ENCODE assay signal across 24 mouse cellular contexts in the genomic region with DNA sequence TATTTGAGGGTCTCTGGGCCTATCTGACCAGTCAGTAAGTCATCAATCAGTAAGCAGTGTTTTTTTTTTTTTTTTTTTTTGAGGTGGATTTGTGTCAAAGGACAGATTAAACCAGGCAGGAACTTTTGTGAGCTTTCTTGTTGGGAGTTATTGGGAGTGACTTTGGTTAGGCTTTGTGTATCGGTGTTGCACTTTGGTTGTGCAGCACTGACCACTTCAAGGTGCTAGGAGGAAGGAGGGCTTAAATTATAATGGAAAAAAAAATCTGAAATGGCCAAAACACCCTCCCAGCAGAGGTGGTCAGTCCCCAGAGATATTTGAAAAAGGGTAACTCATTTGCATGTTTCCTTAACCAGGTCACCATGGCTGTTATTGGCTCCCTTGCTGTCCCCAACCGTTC. TPM values are rescaled to one million over a fixed set of nuclear protein-coding genes. Genes with fewer than 3 reads are reported as not detected.
DNase-seq lines count a peak whose midpoint lies in the region; ATAC-seq and TF ChIP-seq lines count a peak whose summit lies in the region.
"Had no signal": no experiment of that assay in that cellular context is flagged by ENCODE, and none has a peak within 500 bp of the region (broad histone marks: within the 10 kb centered on the region; RNA-seq: fewer than 3 reads in every experiment).

No protein-coding gene starts in this region.

- H3K9ac ChIP-seq in liver, embryonic 12.5 days: no peak overlapping the region
- H3K9ac ChIP-seq in liver, postnatal 0 days (replicated peaks): no peak overlapping the region
- no peak overlapping the region for H3K9ac ChIP-seq in midbrain, embryonic 11.5 days (ENCODE audit: low read length)
- no peak overlapping the region for H3K9ac ChIP-seq in CH12.LX (ENCODE audit: insufficient read depth, low read depth)
- H3K9ac ChIP-seq: embryonic facial prominence, embryonic 13.5 days; embryonic facial prominence, embryonic 15.5 days; forebrain, embryonic 12.5 days had no signal

- H3K36me3 ChIP-seq in liver, embryonic 12.5 days: peaks cover 56% of the 10 kb centered on the region
- H3K36me3 ChIP-seq in liver, postnatal 0 days (replicated peaks; ENCODE audit: insufficient read depth, low read length): peaks cover 21% of the 10 kb centered on the region
- H3K36me3 ChIP-seq in midbrain, embryonic 11.5 days (ENCODE audit: control insufficient read depth, insufficient read depth, low read length): no peaks in the 10 kb centered on the region; the same call in none of the 2 replicates
- peaks cover 44% of the 10 kb centered on the region for H3K36me3 ChIP-seq in midbrain, embryonic 10.5 days
- peaks cover 33 to 88% of the 10 kb centered on the region in 2 experiments for H3K36me3 ChIP-seq in CH12.LX (replicated peaks in 1 of 2; ENCODE audit: control insufficient read depth in 1 of 2, insufficient read depth in 1 of 2, low read length in 1 of 2)

- no peaks in the 10 kb centered on the region for H3K27me3 ChIP-seq in liver, embryonic 12.5 days (replicated peaks)
- no peaks in the 10 kb centered on the region for H3K27me3 ChIP-seq in liver, postnatal 0 days (ENCODE audit: insufficient read depth, low read length)
- H3K27me3 ChIP-seq in midbrain, embryonic 11.5 days (ENCODE audit: control insufficient read depth, insufficient read depth, low read length): no peaks in the 10 kb centered on the region
- no peaks in the 10 kb centered on the region for H3K27me3 ChIP-seq in midbrain, embryonic 10.5 days (ENCODE audit: low read depth, poor library complexity, severe bottlenecking)
- H3K27me3 ChIP-seq in CH12.LX (replicated peaks): no peaks in the 10 kb centered on the region
- H3K27me3 ChIP-seq: embryonic facial prominence, embryonic 13.5 days; embryonic facial prominence, embryonic 15.5 days; forebrain, embryonic 12.5 days had no signal

- no peak for TF ChIP-seq CTCF in liver, postnatal 0 days (IDR thresholded peaks at IDR 0.05; ENCODE audit: low read depth)
- no peak for TF ChIP-seq CTCF in CH12.LX (conservative IDR thresholded peaks at IDR 0.05 in 1 of 2, IDR thresholded peaks at IDR 0.05 in 1 of 2; ENCODE audit: low read depth in 2 of 2, low read length in 2 of 2)

- H3K9me3 ChIP-seq in liver, embryonic 12.5 days (replicated peaks): no peaks in the 10 kb centered on the region
- no peaks in the 10 kb centered on the region for H3K9me3 ChIP-seq in liver, postnatal 0 days (ENCODE audit: low read length)
- H3K9me3 ChIP-seq in midbrain, embryonic 11.5 days (ENCODE audit: control insufficient read depth, low read length): no peaks in the 10 kb centered on the region
- no peaks in the 10 kb centered on the region for H3K9me3 ChIP-seq in midbrain, embryonic 10.5 days (replicated peaks)
- no peaks in the 10 kb centered on the region for H3K9me3 ChIP-seq in CH12.LX (replicated peaks; ENCODE audit: low read length)
- H3K9me3 ChIP-seq: embryonic facial prominence, embryonic 13.5 days; embryonic facial prominence, embryonic 15.5 days; forebrain, embryonic 10.5 days; forebrain, embryonic 12.5 days had no signal

- peaks cover 88% of the 10 kb centered on the region for H3K4me1 ChIP-seq in liver, embryonic 12.5 days
- peaks cover 52% of the 10 kb centered on the region for H3K4me1 ChIP-seq in liver, postnatal 0 days (ENCODE audit: insufficient read depth)
- peaks cover 5% of the 10 kb centered on the region for H3K4me1 ChIP-seq in midbrain, embryonic 11.5 days (ENCODE audit: control insufficient read depth, insufficient read depth, low read length)
- peaks cover 50% of the 10 kb centered on the region for H3K4me1 ChIP-seq in midbrain, embryonic 10.5 days
- H3K4me1 ChIP-seq in CH12.LX (ENCODE audit: control insufficient read depth in 1 of 2, insufficient read depth in 2 of 2): peaks cover 66 to 87% of the 10 kb centered on the region in 2 experiments

- peak overlapping the region; percentile 20; the same call in 1 of the 2 replicates for H3K27ac ChIP-seq in liver, embryonic 12.5 days
- no peak overlapping the region for H3K27ac ChIP-seq in liver, postnatal 0 days (ENCODE audit: low read depth)
- no peak overlapping the region for H3K27ac ChIP-seq in midbrain, embryonic 11.5 days (ENCODE audit: low read depth, low read length)
- no peak overlapping the region for H3K27ac ChIP-seq in midbrain, embryonic 10.5 days (replicated peaks)
- peak overlapping the region; percentile 55; the same call in 1 of the 2 replicates for H3K27ac ChIP-seq in CH12.LX (ENCODE audit: insufficient read depth, low read depth)
- H3K27ac ChIP-seq: embryonic facial prominence, embryonic 13.5 days; forebrain, embryonic 10.5 days; forebrain, embryonic 12.5 days had no signal

- no peak for TF ChIP-seq RAD21 in CH12.LX (IDR thresholded peaks at IDR 0.05; ENCODE audit: low read depth, low read length)

- H3K4me3 ChIP-seq in liver, embryonic 12.5 days: no peak overlapping the region
- H3K4me3 ChIP-seq in liver, postnatal 0 days (ENCODE audit: low read depth, low read length): no peak overlapping the region
- no peak overlapping the region for H3K4me3 ChIP-seq in midbrain, embryonic 11.5 days (ENCODE audit: low read depth, low read length)
- H3K4me3 ChIP-seq in midbrain, embryonic 10.5 days: no peak overlapping the region
- no peak overlapping the region for H3K4me3 ChIP-seq in CH12.LX (replicated peaks in 1 of 3; ENCODE audit: low read depth in 2 of 3, low read length in 2 of 3, poor library complexity in 1 of 3)
- H3K4me3 ChIP-seq: embryonic facial prominence, embryonic 13.5 days; embryonic facial prominence, embryonic 15.5 days; erythroblast, embryonic 14.5 days; forebrain, embryonic 10.5 days; forebrain, embryonic 12.5 days had no signal

- in situ Hi-C loops in CH12.LX (cut with MboI; ENCODE audit: low pct_ligation_motif_present, low pct_unique_long_range_greater_than_20kb, low sequenced_read_pairs): no loop called here

- dilution Hi-C loops in CH12.LX (cut with MboI; ENCODE audit: extremely low pct_ligation_motif_present, extremely low pct_unique_long_range_greater_than_20kb, low sequenced_read_pairs): no loop called here

- DNase-seq in liver, postnatal 0 days: no peak
- peak; percentile 68 for DNase-seq in midbrain, embryonic 11.5 days (ENCODE audit: low spot score, missing footprints)
- no peak for DNase-seq in midbrain, embryonic 10.5 days (ENCODE audit: low spot score)
- DNase-seq in CH12.LX (ENCODE audit: extremely low read depth): no peak
- DNase-seq: adrenal gland, adult 2 months; adrenal gland, postnatal 10 days; adrenal gland, postnatal 25 days; B cell, adult 2 months; cerebellum, adult 11 months; cerebellum, adult 18-20 months; cerebellum, adult 8-10 months; cerebellum, adult 9-11 months; cerebellum, postnatal 14 days; cerebellum, postnatal 36 days; embryo, embryonic 11 days had no signal

- H3K4me2 ChIP-seq in liver, embryonic 12.5 days: no peak overlapping the region
- H3K4me2 ChIP-seq in liver, postnatal 0 days (ENCODE audit: low read depth, low read length): no peak overlapping the region
- no peak overlapping the region for H3K4me2 ChIP-seq in midbrain, embryonic 11.5 days
- peak overlapping the region; percentile 6; the same call in 1 of the 2 replicates for H3K4me2 ChIP-seq in CH12.LX (ENCODE audit: insufficient read depth, low read depth, poor library complexity, severe bottlenecking)
- H3K4me2 ChIP-seq: embryonic facial prominence, embryonic 13.5 days; embryonic facial prominence, embryonic 15.5 days; forebrain, embryonic 12.5 days had no signal

- TF ChIP-seq POLR2A in CH12.LX (IDR thresholded peaks at IDR 0.05; ENCODE audit: low read depth, low read length): no peak

- ATAC-seq in liver, embryonic 12.5 days: no peak
- no peak for ATAC-seq in liver, postnatal 0 days
- ATAC-seq in midbrain, embryonic 11.5 days (ENCODE audit: low FRiP score): no peak
- ATAC-seq: CD4-positive, CD25-positive, alpha-beta regulatory T cell, adult 4 months; forebrain, embryonic 14.5 days; forebrain, embryonic 16.5 days had no signal

- TF ChIP-seq EP300 in liver, postnatal 0 days (IDR thresholded peaks at IDR 0.05; ENCODE audit: low read depth): no peak
- TF ChIP-seq EP300 in CH12.LX (IDR thresholded peaks at IDR 0.05; ENCODE audit: low read length): peak; percentile 53; the same call in 1 of the 2 replicates

- H3K79me2 ChIP-seq in CH12.LX (replicated peaks; ENCODE audit: control insufficient read depth, extremely low read depth, insufficient read depth, poor library complexity, severe bottlenecking): peaks cover 68% of the 10 kb centered on the region

- WGBS in liver, embryonic 12.5 days (ENCODE audit: insufficient replicate concordance): 90% methylated on average over 2 of the region's 2 CpGs
- 88% methylated on average over 2 of the region's 2 CpGs for WGBS in liver, postnatal 0 days (ENCODE audit: insufficient replicate concordance)
- whole genome bisulfite sequencing in midbrain, embryonic 11.5 days: 98% methylated on average over 2 of the region's 2 CpGs
- WGBS in midbrain, embryonic 10.5 days: 93% methylated on average over 2 of the region's 2 CpGs

TF ChIP-seq in CH12.LX, 34 proteins besides CTCF, POLR2A, EP300 and RAD21:
- peak; percentile 82 for TF ChIP-seq ZNF384 (IDR thresholded peaks at IDR 0.05; ENCODE audit: low read depth, low read length)
- 0 out of 2 replicates have a peak, but pooled peaks have one; percentile 26 for TF ChIP-seq TCF12 (IDR thresholded peaks at IDR 0.05; ENCODE audit: low read depth, low read length)
- TF ChIP-seq KAT2A (IDR thresholded peaks at IDR 0.05; ENCODE audit: insufficient replicate concordance, low read length): 0 out of 2 replicates have a peak, but pooled peaks have one; percentile 34
- TF ChIP-seq HCFC1 (IDR thresholded peaks at IDR 0.05; ENCODE audit: low read depth, low read length): no peak
- no peak for TF ChIP-seq ZC3H11A (IDR thresholded peaks at IDR 0.05; ENCODE audit: low read depth, low read length)

RNA-seq across cellular contexts. Expression of a gene that starts 11.0 kb away (rescaled TPM):
- polyA plus RNA-seq in liver, embryonic 12.5 days (2016; fragmentation: Nextera tagmentation; extraction: Ambion mirVana): 26.4 and 29.6 TPM in 2 replicates
- 9.1 and 10.1 TPM in 2 replicates for polyA plus RNA-seq in liver, postnatal 0 days (2015; fragmentation: Nextera tagmentation; extraction: Ambion mirVana)
- 40.2 and 42.7 TPM in 2 replicates for polyA plus RNA-seq in midbrain, embryonic 11.5 days (2014; fragmentation: Nextera tagmentation; extraction: Ambion mirVana)
- 45.0 and 46.3 TPM in 2 replicates for polyA plus RNA-seq in midbrain, embryonic 10.5 days (2016; fragmentation: Nextera tagmentation; extraction: Ambion mirVana)
- total RNA-seq in CH12.LX (2012; rRNA removed): 60.5 and 64.5 TPM in 2 replicates
- total RNA-seq in CH12.LX (2014; rRNA removed): 38.1 and 39.8 TPM in 2 replicates
- 50.4 and 50.8 TPM in 2 replicates for polyA plus RNA-seq in CH12.LX (2012; ENCODE audit: insufficient read length, low read depth)

RNA-seq across cellular contexts. Expression of a gene that starts 27.2 kb away (rescaled TPM):
- polyA plus RNA-seq in liver, embryonic 12.5 days (2016; fragmentation: Nextera tagmentation; extraction: Ambion mirVana): 8.6 and 9.8 TPM in 2 replicates
- 3.5 and 5.8 TPM in 2 replicates for polyA plus RNA-seq in liver, postnatal 0 days (2015; fragmentation: Nextera tagmentation; extraction: Ambion mirVana)
- 5.5 and 5.9 TPM in 2 replicates for polyA plus RNA-seq in midbrain, embryonic 11.5 days (2014; fragmentation: Nextera tagmentation; extraction: Ambion mirVana)
- 14.1 and 14.3 TPM in 2 replicates for polyA plus RNA-seq in midbrain, embryonic 10.5 days (2016; fragmentation: Nextera tagmentation; extraction: Ambion mirVana)
- 2.5 and 4.7 TPM in 2 replicates for total RNA-seq in CH12.LX (2012; rRNA removed)
- 1.1 and 1.2 TPM in 2 replicates for total RNA-seq in CH12.LX (2014; rRNA removed)
- 0.83 and 1.1 TPM in 2 replicates for polyA plus RNA-seq in CH12.LX (2012; ENCODE audit: insufficient read length, low read depth)

Comparison
In these comparisons a context has a peak if more than half of its experiments do, and no peak if none do; other contexts are left out.
1. H3K27ac ChIP-seq: peak in liver, embryonic 12.5 days (single experiment) and CH12.LX (single experiment); none in liver, postnatal 0 days (single experiment), midbrain, embryonic 11.5 days (single experiment) and midbrain, embryonic 10.5 days (single experiment).